Mouse (Mus musculus) C2C12 (cell line): ENCODE measurements around the gene Il16. TPM values are rescaled to one million over a fixed set of nuclear protein-coding genes. Genes with fewer than 3 reads are reported as not detected.

Experiments used
- H3K27me3 ChIP-seq: one replicate; pipeline ENCODE4 v1.6.1; 2011; ENCODE audit not compliant: control insufficient read depth, insufficient read depth, insufficient read length
- H3K36me3 ChIP-seq: one replicate; pipeline ENCODE4 v1.6.1; 2011; ENCODE audit not compliant: control insufficient read depth, insufficient read depth
- H3K4me3 ChIP-seq: one replicate; pipeline ENCODE4 v1.5.1; 2011; ENCODE audit warnings: mild to moderate bottlenecking, control low read depth; ENCODE audit not compliant: poor library complexity, insufficient read depth, severe bottlenecking
- H3K79me2 ChIP-seq: one replicate; pipeline ENCODE4 v1.6.1; 2011; ENCODE audit not compliant: control insufficient read depth, insufficient read depth
- H3K79me3 ChIP-seq: one replicate; pipeline ENCODE4 v1.6.1; 2011; ENCODE audit warnings: low read depth, control low read depth
- H3ac ChIP-seq: one replicate; pipeline ENCODE3; 2011; ENCODE audit warnings: low read depth; ENCODE audit not compliant: control insufficient read depth, insufficient read length
- CEBPB ChIP-seq: IDR thresholded peaks from one replicate; pipeline ENCODE4 v1.6.1; 2011; ENCODE audit warnings: low read depth, mild to moderate bottlenecking, control low read depth, moderate library complexity
- CTCF ChIP-seq: IDR thresholded peaks from one replicate; pipeline ENCODE4 v1.5.1; 2011; ENCODE audit not compliant: control insufficient read depth, insufficient read depth, insufficient read length
- FOSL1 ChIP-seq: IDR thresholded peaks from one replicate; pipeline ENCODE4 v1.8.0; 2011; ENCODE audit warnings: mild to moderate bottlenecking, low read length; ENCODE audit not compliant: poor library complexity, insufficient read depth, severe bottlenecking
- MAX ChIP-seq: IDR thresholded peaks from one replicate; pipeline ENCODE4 v1.6.1; 2011; ENCODE audit warnings: mild to moderate bottlenecking, control low read depth
- MYOD1 ChIP-seq: IDR thresholded peaks from one replicate; pipeline ENCODE4 v1.6.1; 2011; ENCODE audit warnings: low read depth; ENCODE audit not compliant: control insufficient read depth, insufficient read length
- MYOG ChIP-seq: IDR thresholded peaks from one replicate; pipeline ENCODE4 v1.6.1; 2011; ENCODE audit not compliant: control insufficient read depth, insufficient read length; ENCODE audit errors: extremely low read depth
- USF1 ChIP-seq: IDR thresholded peaks from one replicate; pipeline ENCODE4 v1.6.1; 2011; ENCODE audit warnings: low read depth, mild to moderate bottlenecking, control low read depth, moderate library complexity
- long read RNA-seq, 2 experiments: library from polyadenylated mRNA; unstranded; transcript quantifications; one replicate each; pipeline ENCODE4 v2.0.0; 2019 to 2020
- polyA plus RNA-seq: library from polyadenylated mRNA; unstranded; fragments of >200 nt; fragmentation: generic; extraction: Trizol; gene quantifications from one replicate; pipeline ENCODE4 v1.2.1, GENCODE M21; 2012; ENCODE audit warnings: missing spikeins

The Il16 gene
- polyA plus RNA-seq, result not detected
- long read RNA-seq, experiment 1, result 0 reads
- long read RNA-seq, experiment 2, result 0 reads

GRCm38 (mm10) chr7:83745413-83746106, at the start of gene Il16:
Gene Il16 (minus strand): TSS chr7:83745726.
- Histone ChIP-seq H3K4me3 (no peak within 1 kb of the TSS), H3K79me2 (no peaks in the 10 kb centered on the region)
- TF ChIP-seq MYOG (no peak), MYOD1 (no peak), USF1 (no peak), MAX (no peak), CTCF (no peak), CEBPB (no peak), FOSL1 (no peak)

GRCm38 (mm10) chr7:83794705-83795104, 49.2 kb upstream of the Il16 start, which contains the start of gene Cfap161:
Gene Cfap161 (minus strand): TSS chr7:83794880.
- TF ChIP-seq CTCF, result no peak
- TF ChIP-seq MYOG, result no peak
- no peak for TF ChIP-seq CEBPB
- H3ac ChIP-seq, result no peak within 1 kb of the TSS
- no peak within 1 kb of the TSS for H3K4me3 ChIP-seq
- no peaks in the 10 kb centered on the region for H3K79me3 ChIP-seq
- no peaks in the 10 kb centered on the region for H3K36me3 ChIP-seq
- no peaks in the 10 kb centered on the region for H3K27me3 ChIP-seq
- H3K79me2 ChIP-seq, result no peaks in the 10 kb centered on the region

More at GRCm38 (mm10) chr7:83745413-83746106, at the start of gene Il16:
- Histone ChIP-seq H3K79me3 (no peaks in the 10 kb centered on the region), H3K36me3 (no peaks in the 10 kb centered on the region), H3ac (no peak within 1 kb of the TSS), H3K27me3 (no peaks in the 10 kb centered on the region)

GRCm38 (mm10) chr7:83794006-83794683, 48.6 kb upstream of the Il16 start:
- no peaks in the 10 kb centered on the region for H3K79me2 ChIP-seq
- no peak overlapping the region for H3K4me3 ChIP-seq
- H3ac ChIP-seq, result no peak overlapping the region
- TF ChIP-seq USF1 (no peak), MYOD1 (no peak), FOSL1 (no peak), MYOG (no peak), MAX (no peak), CEBPB (no peak), CTCF (no peak)
- no peaks in the 10 kb centered on the region for H3K27me3 ChIP-seq
- no peaks in the 10 kb centered on the region for H3K79me3 ChIP-seq
- no peaks in the 10 kb centered on the region for H3K36me3 ChIP-seq

GRCm38 (mm10) chr7:83780881-83781280, 35.4 kb upstream of the Il16 start:
- TF ChIP-seq MYOG (no peak), CTCF (no peak), CEBPB (no peak), USF1 (no peak), MYOD1 (no peak), MAX (no peak), FOSL1 (no peak)
- H3K79me2 ChIP-seq, result no peaks in the 10 kb centered on the region
- H3K4me3 ChIP-seq, result no peak overlapping the region
- H3K79me3 ChIP-seq, result no peaks in the 10 kb centered on the region
- no peaks in the 10 kb centered on the region for H3K27me3 ChIP-seq
- H3K36me3 ChIP-seq, result no peaks in the 10 kb centered on the region
- H3ac ChIP-seq, result no peak overlapping the region

- Histone ChIP-seq H3K36me3 (no peaks in the 10 kb centered on the region), H3K4me3 (no peak overlapping the region), H3K27me3 (no peaks in the 10 kb centered on the region), H3K79me2 (no peaks in the 10 kb centered on the region), H3ac (no peak overlapping the region), H3K79me3 (no peaks in the 10 kb centered on the region)
- no peak for TF ChIP-seq FOSL1
- no peak for TF ChIP-seq MYOD1
- no peak for TF ChIP-seq CEBPB
- TF ChIP-seq CTCF, result no peak
- no peak for TF ChIP-seq MYOG
- no peak for TF ChIP-seq MAX
- no peak for TF ChIP-seq USF1
These were observed 34.5 kb upstream of the Il16 start for GRCm38 (mm10) chr7:83780026-83780425.
